Mouse (Mus musculus) forebrain, embryonic 11.5 days (tissue): ENCODE measurements around the gene S100a6. TPM values are rescaled to one million over a fixed set of nuclear protein-coding genes. Genes with fewer than 3 reads are reported as not detected.

Experiments used
- ATAC-seq: fragments of 200-750 bp; cut with Nextera tagmentation; replicated peaks from 2 replicates; pipeline ENCODE4 v1.8.0; 2017; ENCODE audit warnings: moderate TSS enrichment; ENCODE audit not compliant: low FRiP score
- DNase-seq: peaks from one replicate; pipeline ENCODE4 v3.0.0-alpha.2; 2017; ENCODE audit warnings: low spot score
- H3K27ac ChIP-seq: fragments of 300-500 bp; sonication (generic); 2 replicates; pipeline ENCODE4 v1.5.1; 2014; ENCODE audit warnings: low read depth, low read length
- H3K27me3 ChIP-seq: fragments of 300-500 bp; sonication (generic); 2 replicates; pipeline ENCODE4 v1.6.1; 2014; ENCODE audit warnings: mild to moderate bottlenecking, low read length, mixed read lengths; ENCODE audit not compliant: control insufficient read depth, insufficient read depth
- H3K36me3 ChIP-seq: fragments of 300-500 bp; sonication (generic); 2 replicates; pipeline ENCODE4 v1.6.1; 2014; ENCODE audit warnings: mild to moderate bottlenecking, low read length, moderate library complexity, mixed read lengths; ENCODE audit not compliant: control insufficient read depth, insufficient read depth
- H3K4me1 ChIP-seq: fragments of 300-500 bp; sonication (generic); replicated peaks from 2 replicates; pipeline ENCODE4 v1.6.1; 2014; ENCODE audit warnings: low read length, mixed read lengths; ENCODE audit not compliant: control insufficient read depth, insufficient read depth
- H3K4me2 ChIP-seq: fragments of 300-500 bp; sonication (generic); 2 replicates; pipeline ENCODE4 v1.6.1; 2014; ENCODE audit warnings: low read depth, mild to moderate bottlenecking, low read length, moderate library complexity, mixed read lengths; ENCODE audit not compliant: severe bottlenecking
- H3K4me3 ChIP-seq: fragments of 300-500 bp; sonication (generic); 2 replicates; pipeline ENCODE4 v1.5.1; 2014; ENCODE audit warnings: low read depth, low read length
- H3K9ac ChIP-seq: fragments of 300-500 bp; sonication (generic); 2 replicates; pipeline ENCODE4 v1.6.1; 2014; ENCODE audit warnings: low read length
- H3K9me3 ChIP-seq: fragments of 300-500 bp; sonication (generic); 2 replicates; pipeline ENCODE4 v1.6.1; 2016; ENCODE audit warnings: low read length, mixed read lengths; ENCODE audit not compliant: control insufficient read depth
- WGBS: fragments of 180-500 bp; shearing (Covaris S2); extraction: QIAGEN DNeasy Blood & Tissue Kit; methylation state at CpG from one replicate; pipeline ENCODE4 v1.1.7; 2014; 5-methylcytosine and 5-hydroxymethylcytosine counted together
- polyA plus RNA-seq: library from polyadenylated mRNA; unstranded; fragments of >200 nt; fragmentation: Nextera tagmentation; extraction: Ambion mirVana; gene quantifications from 2 replicates; pipeline ENCODE4 v1.2.1, GENCODE M21; 2014

S100a6 gene
- polyA plus RNA-seq = 24.3 and 27.0 TPM in 2 replicates

DNA sequence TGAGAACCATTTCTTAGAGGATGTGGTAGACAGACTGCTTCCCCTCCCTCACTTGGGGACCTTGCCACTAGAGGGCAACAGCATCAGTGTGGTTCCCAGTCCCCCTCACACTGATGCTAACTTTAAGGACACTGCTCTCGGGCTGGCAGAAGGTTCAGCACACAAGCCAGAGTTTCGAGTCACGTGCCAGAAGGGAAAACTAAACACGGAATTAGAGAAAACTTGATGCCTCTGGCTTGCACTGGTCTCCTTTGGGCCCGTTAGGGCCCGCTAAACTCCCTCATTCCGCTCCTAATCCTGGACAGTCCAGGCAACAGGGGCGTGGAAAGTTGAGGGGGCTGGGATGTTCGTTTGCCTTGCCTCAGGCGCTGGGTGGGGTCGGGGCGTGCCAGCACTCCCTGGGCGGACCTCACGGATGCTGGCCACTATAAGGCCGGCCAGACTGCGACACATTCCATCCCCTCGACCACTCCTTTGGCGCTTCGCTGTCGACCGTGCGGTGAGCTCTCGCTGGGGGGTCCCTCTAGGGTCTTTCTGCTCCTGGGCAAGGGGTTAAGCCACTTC, at the start of gene S100a6:
Gene S100a6 (plus strand): TSS at position 155 of the 564 bp plus-strand sequence.
- peak; percentile 77 for ATAC-seq
- peak within 1 kb of the TSS; percentile 48 for H3K9ac ChIP-seq
- no peaks in the 10 kb centered on the region; the same call in 1 of the 2 replicates for H3K27me3 ChIP-seq
- peak; percentile 78 for DNase-seq
- peaks cover 3% of the 10 kb centered on the region; the same call in 1 of the 2 replicates for H3K9me3 ChIP-seq
- peak within 1 kb of the TSS; percentile 71 for H3K4me2 ChIP-seq
- under 1% methylated on average over 23 of the region's 23 CpGs for WGBS
- H3K4me1 ChIP-seq = peaks cover 5% of the 10 kb centered on the region; the same call in 1 of the 2 replicates
- H3K36me3 ChIP-seq = no peaks in the 10 kb centered on the region
- H3K27ac ChIP-seq = no peak within 1 kb of the TSS
- peak within 1 kb of the TSS; percentile 28 for H3K4me3 ChIP-seq

DNA sequence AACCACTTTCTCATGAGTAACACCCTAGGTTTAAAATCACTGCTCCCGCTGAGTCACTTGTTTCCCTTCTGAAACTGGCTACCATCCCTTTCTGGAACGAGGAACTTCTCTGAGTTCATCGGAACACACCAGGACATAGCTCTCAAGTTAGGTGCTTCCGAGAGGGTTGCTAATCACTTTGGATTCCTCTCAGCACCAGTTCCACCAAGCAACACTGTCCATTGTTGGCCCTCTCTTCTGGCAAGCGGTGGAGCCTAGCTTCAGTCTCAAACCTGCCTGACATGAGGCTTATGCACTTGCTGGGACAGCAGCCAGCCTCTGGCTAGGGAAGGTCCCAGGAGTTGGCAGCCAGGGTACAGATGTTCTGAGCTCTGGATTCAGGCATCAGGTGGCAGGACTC, 38.0 kb upstream of the S100a6 start:
- Histone ChIP-seq H3K9ac (no peak overlapping the region), H3K4me2 (no peak overlapping the region), H3K4me3 (no peak overlapping the region), H3K9me3 (no peaks in the 10 kb centered on the region), H3K36me3 (no peaks in the 10 kb centered on the region), H3K4me1 (no peaks in the 10 kb centered on the region), H3K27ac (no peak overlapping the region), H3K27me3 (no peaks in the 10 kb centered on the region)
- no peak for DNase-seq
- WGBS = 86% methylated on average over 5 of the region's 5 CpGs
- no peak for ATAC-seq

DNA sequence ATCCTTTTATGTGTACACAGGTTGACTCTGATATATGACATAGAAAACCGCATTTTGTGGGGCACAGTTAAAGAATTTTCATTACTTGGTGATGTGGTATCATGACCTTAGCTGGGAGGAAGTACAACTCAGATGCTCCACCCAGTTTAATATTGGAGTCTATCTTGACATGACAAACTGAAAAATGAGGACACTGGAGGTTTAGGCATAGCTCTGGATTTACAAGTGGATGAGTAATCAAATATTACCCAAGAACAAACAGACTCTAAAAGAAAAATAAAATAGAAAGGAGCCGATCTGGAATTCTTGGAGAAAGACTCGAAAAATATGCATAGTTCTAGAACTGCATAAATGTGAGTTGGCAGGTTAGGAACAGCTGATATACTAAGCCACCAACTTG, 37.4 kb upstream of the S100a6 start:
- H3K4me3 ChIP-seq = no peak overlapping the region
- ATAC-seq = no peak
- H3K36me3 ChIP-seq = no peaks in the 10 kb centered on the region
- H3K4me1 ChIP-seq = no peaks in the 10 kb centered on the region
- no peaks in the 10 kb centered on the region for H3K27me3 ChIP-seq
- H3K4me2 ChIP-seq = no peak overlapping the region
- H3K27ac ChIP-seq = no peak overlapping the region
- no peak overlapping the region for H3K9ac ChIP-seq
- H3K9me3 ChIP-seq = no peaks in the 10 kb centered on the region
- DNase-seq = no peak
- 89% methylated on average over 3 of the region's 3 CpGs for WGBS

DNA sequence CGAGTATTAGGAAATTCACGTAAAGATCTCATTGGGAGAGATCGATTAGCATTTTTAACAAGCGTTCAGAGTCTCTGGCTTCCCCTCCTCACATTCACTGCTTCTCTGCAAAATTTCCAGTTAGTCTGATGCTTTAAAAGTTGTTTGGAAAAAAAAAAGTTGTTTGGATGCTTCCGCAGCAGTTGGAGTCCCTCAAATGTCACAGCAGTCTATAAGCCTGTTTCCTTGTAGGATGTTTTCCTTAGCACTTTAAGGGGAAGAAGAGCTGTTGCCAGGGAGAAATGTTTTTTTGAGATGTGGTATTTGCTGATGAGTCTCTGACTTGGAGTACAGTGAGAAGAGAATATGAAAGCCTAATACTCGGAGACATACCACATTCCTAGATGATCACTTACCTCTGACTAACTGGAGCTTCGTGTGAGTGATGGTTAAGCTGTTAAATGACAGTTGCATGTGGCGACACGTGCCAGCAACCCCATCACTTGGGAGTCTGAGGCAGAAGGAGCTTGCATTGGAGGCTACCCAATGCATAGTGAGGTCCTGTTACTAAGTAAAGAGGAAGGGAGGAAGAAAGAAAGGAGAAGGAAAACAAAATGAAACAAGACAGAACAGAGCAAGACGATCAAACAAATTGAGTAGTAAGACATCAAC, 36.2 kb upstream of the S100a6 start:
- Histone ChIP-seq H3K9ac (no peak overlapping the region), H3K4me3 (no peak overlapping the region), H3K4me2 (no peak overlapping the region), H3K9me3 (no peaks in the 10 kb centered on the region), H3K27ac (no peak overlapping the region), H3K4me1 (no peaks in the 10 kb centered on the region), H3K36me3 (no peaks in the 10 kb centered on the region), H3K27me3 (no peaks in the 10 kb centered on the region)
- WGBS = 82% methylated on average over 10 of the region's 10 CpGs
- no peak for DNase-seq
- no peak for ATAC-seq

DNA sequence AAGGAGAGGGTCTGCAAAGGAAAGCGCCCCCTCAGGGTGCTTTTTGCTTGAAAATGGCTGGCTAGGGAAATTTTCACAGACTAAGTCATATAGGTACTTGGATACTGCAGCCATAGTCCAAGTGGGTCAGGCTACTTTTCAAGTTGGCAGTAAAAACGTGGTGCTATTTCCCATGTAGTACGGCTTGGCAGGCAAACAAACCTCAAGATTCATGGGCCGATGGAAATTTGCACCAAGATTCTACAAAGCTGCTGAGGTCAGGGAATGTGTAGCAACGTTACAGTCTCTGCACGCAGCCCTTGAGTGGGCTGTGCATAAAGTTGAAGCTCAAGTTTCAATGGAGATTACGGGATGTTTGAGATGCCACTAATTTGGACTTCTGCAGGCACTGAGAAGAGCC, 33.2 kb upstream of the S100a6 start:
- no peak overlapping the region for H3K4me3 ChIP-seq
- H3K9ac ChIP-seq = no peak overlapping the region
- H3K4me1 ChIP-seq = no peaks in the 10 kb centered on the region
- no peaks in the 10 kb centered on the region for H3K9me3 ChIP-seq
- WGBS = 81% methylated on average over 7 of the region's 7 CpGs
- DNase-seq (peak; percentile 21), ATAC-seq (no peak)
- H3K27ac ChIP-seq = no peak overlapping the region
- no peaks in the 10 kb centered on the region for H3K27me3 ChIP-seq
- H3K4me2 ChIP-seq = no peak overlapping the region
- no peaks in the 10 kb centered on the region for H3K36me3 ChIP-seq

DNA sequence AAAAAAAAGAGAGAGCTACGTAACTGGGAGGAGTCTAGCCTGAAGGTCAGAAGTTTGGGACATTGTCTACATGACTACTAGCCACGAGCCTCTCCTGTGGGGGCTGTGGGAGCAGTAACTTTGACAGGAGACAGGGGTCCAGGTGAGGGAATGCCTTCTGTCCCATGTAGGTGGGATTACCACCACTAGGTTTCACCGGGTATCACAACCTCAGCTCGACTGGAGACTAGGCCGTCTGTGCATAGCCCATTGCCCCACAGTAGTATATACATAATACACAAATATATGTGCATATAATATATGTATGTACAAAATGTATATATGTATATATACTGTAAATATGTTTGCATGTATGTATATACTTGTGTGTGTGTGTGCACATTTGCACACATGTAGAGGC, 31.5 kb upstream of the S100a6 start:
- Histone ChIP-seq H3K4me2 (no peak overlapping the region), H3K9me3 (no peaks in the 10 kb centered on the region), H3K27me3 (no peaks in the 10 kb centered on the region), H3K27ac (no peak overlapping the region), H3K4me3 (no peak overlapping the region), H3K36me3 (no peaks in the 10 kb centered on the region), H3K9ac (no peak overlapping the region), H3K4me1 (no peaks in the 10 kb centered on the region)
- 90% methylated on average over 5 of the region's 5 CpGs for WGBS
- ATAC-seq (no peak), DNase-seq (peak; percentile 17)

DNA sequence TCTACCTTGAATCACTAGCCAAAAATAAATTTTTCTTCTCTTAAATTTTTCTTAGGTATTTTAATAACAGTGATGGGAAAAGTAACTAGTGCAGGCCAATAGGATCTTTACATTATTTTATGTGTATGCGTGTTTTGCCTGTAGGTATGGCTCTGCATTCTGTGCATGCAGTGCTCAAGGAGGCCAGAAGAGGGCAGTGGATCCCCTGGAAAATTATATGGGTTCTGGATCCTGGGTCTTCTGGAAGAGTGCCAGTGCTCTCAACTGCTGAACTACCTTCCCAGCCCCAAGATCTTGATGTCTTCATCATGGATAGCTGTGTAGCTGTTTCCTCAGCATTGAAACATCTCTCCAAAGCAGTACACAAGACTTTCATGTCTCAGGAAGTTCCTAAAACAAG, 30.5 kb upstream of the S100a6 start:
- Histone ChIP-seq H3K27ac (no peak overlapping the region), H3K9me3 (no peaks in the 10 kb centered on the region), H3K27me3 (no peaks in the 10 kb centered on the region), H3K36me3 (no peaks in the 10 kb centered on the region), H3K4me2 (no peak overlapping the region), H3K9ac (no peak overlapping the region), H3K4me3 (no peak overlapping the region), H3K4me1 (no peaks in the 10 kb centered on the region)
- WGBS = 90% methylated on average over 1 of the region's 1 CpGs
- ATAC-seq (no peak), DNase-seq (peak; percentile 46)

DNA sequence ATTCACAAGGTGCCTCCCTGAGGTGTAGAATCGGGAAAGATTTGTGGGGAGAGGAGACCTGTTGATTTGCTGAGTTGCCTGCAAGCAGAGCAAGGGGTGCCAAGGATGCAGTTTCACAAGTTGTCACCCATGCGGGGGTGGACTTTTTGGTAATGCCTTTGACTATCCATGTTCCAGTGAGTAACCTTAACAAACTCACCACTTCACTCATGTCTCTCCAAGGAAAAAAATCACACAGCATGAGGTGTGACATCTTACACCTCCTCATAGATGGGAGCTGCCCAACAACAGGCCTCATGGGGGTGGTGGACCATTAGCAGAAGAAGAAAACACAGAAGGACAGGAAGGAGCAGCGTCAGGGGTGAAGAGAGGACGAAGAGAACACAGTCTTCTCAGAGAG, 30.1 kb upstream of the S100a6 start:
- Histone ChIP-seq H3K27me3 (no peaks in the 10 kb centered on the region), H3K36me3 (no peaks in the 10 kb centered on the region), H3K9me3 (no peaks in the 10 kb centered on the region), H3K4me2 (no peak overlapping the region), H3K4me1 (no peaks in the 10 kb centered on the region), H3K4me3 (no peak overlapping the region), H3K9ac (no peak overlapping the region), H3K27ac (no peak overlapping the region)
- ATAC-seq (no peak), DNase-seq (peak; percentile 30)
- WGBS = 84% methylated on average over 4 of the region's 4 CpGs

DNA sequence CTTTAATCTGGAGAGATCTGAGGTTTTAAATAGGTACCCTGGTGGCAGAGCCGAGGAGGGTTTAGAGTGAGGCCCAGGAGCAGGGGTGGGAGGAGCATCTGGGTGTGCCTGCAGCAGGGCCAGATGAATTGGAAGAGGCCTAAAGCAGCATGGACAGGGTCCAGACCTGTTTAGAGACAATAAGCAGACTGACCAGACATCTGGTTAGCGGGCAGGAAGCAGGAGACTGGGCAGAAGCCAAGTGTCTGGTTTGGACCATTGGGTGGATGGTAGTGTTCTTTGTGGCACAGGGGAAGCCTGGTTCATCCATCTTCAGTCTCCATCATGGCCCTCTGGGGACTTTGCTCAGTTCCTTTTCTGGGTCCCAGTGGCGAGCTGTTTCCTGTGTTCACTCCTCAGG, 28.8 kb upstream of the S100a6 start:
- no peak overlapping the region for H3K9ac ChIP-seq
- WGBS = 72% methylated on average over 3 of the region's 3 CpGs
- no peaks in the 10 kb centered on the region for H3K27me3 ChIP-seq
- H3K4me3 ChIP-seq = no peak overlapping the region
- no peaks in the 10 kb centered on the region for H3K9me3 ChIP-seq
- no peak overlapping the region for H3K4me2 ChIP-seq
- no peak for ATAC-seq
- H3K27ac ChIP-seq = no peak overlapping the region
- H3K4me1 ChIP-seq = no peaks in the 10 kb centered on the region
- no peak for DNase-seq
- no peaks in the 10 kb centered on the region for H3K36me3 ChIP-seq
